Mouse (Mus musculus) cerebellum, postnatal 10 days (tissue): ENCODE data around the gene Elmod2.
A peak's percentile ranks its signal among the peaks of the same experiment; 100 is the strongest.
"Not testable (repeated sequence)": the region's sequence is repeated elsewhere in the genome, so short reads cannot be mapped to it uniquely, and the experiment has no call there.

ENCODE experiments used
- DNase-seq, 2 experiments: peaks; one replicate each; pipeline ENCODE4 v3.0.0; 2021; ENCODE audit warnings: mixed read lengths in 2 of 2

The Elmod2 gene

GRCm38 (mm10) chr8:83331899-83332697, at the start of gene Elmod2:
Gene Elmod2, minus strand, starts transcription at chr8:83332486.
- peak; percentile 99 to 100 for DNase-seq

- no peak for DNase-seq
Measured at GRCm38 (mm10) chr8:83381016-83381415, 48.7 kb upstream of the Elmod2 start.

DNA sequence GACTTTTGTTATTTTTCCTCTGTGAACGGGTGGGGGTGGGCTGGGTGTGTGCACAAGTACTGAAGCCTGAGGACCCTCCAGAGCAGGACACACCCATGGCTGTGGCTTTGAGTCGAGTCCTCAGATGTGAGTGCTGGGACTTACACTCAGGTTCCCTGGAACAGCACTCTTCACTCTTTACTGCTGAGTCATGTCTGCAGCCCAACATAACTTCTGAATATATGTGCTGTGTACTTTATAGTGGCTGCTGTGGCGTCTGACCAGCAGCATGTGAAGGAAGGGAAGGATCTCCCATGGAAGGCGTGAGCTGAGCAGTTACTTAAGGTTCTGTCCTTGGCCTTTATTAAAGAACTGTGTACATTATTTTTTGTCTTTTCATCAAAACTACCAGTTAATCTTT, 47.9 kb upstream of the Elmod2 start:
- DNase-seq, result no peak

GRCm38 (mm10) chr8:83377231-83377630, 44.9 kb upstream of the Elmod2 start:
- DNase-seq, result no peak

GRCm38 (mm10) chr8:83363156-83363769, 31.0 kb upstream of the Elmod2 start:
- no peak for DNase-seq

GRCm38 (mm10) chr8:83351315-83351714, 19.0 kb upstream of the Elmod2 start:
- DNase-seq, result no peak

GRCm38 (mm10) chr8:83348263-83348662, 16.0 kb upstream of the Elmod2 start, which contains the start of gene Mgat4d:
Gene Mgat4d, plus strand, starts transcription at chr8:83348471.
- no peak for DNase-seq

- DNase-seq, result peak; percentile 26 to 45
Measured at GRCm38 (mm10) chr8:83342693-83343092, 10.4 kb upstream of the Elmod2 start.

DNA sequence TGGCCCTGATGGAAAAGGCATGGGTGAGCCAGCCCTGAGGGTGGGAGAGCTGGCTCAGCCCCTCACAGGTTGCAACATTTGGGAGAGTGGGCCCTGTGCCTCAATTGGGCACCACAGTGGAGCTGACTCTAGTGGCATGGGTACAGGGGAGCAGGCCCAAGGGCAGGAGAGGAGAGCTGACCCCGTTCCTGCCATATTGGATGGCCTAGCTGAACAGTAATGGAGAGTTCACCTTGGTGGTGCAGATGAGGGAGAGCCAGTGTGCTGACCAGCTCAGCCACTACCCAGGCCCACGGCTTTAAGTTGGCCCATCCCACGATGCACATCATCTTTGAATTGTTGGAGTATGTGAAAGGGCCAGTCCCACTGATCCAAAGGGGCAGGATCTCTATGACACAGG, 9.8 kb upstream of the Elmod2 start:
- DNase-seq, result no peak

DNA sequence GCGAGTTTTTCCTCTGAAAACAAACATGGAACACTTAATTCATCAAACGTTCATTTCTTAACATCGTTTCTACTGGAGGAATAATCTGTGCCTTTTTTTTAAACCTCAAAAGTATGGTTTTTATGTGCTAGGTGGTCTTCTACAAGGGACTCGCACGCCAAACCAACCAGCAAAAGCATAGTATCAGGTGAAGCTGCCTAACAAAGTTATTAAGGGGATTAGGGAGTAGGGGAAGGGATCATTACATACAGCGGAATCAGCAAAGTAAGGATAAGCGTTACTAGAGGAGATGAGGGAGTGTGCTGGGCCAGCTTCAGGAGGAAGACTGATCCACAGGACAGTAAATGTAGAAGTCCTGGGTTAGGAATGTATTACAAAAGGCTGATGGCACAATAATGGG, 578 bp upstream of the Elmod2 start:
- no peak for DNase-seq

GRCm38 (mm10) chr8:83331567-83331898, 753 bp downstream of the Elmod2 start:
- DNase-seq, result peak; percentile 48 to 60

- no peak for DNase-seq
Measured at GRCm38 (mm10) chr8:83327889-83328288, 4.4 kb downstream of the Elmod2 start.

GRCm38 (mm10) chr8:83323056-83323455, 9.2 kb downstream of the Elmod2 start:
- DNase-seq, result peak; percentile 29 to 37

DNA sequence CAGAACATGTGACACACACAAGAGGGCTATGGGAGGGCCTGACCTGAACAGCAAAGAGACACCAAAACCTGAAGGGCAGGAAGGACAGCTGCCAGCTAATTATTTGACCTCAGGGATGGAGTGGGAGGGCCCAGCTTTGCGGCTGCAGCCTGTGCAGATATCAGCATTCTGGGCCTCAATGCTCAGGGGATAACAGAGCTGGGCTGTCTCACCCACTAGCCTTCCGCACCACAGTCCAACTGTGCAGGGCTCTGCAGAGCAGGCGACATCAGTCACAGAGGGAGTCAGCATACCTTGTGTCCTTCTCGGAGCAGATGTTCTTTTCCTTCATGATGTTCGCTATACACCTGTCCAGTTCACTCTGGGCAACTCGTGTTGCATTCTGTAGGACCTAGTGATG, 9.9 kb downstream of the Elmod2 start:
- no peak for DNase-seq

- no peak for DNase-seq
Measured at GRCm38 (mm10) chr8:83320543-83320942, 11.7 kb downstream of the Elmod2 start.

DNA sequence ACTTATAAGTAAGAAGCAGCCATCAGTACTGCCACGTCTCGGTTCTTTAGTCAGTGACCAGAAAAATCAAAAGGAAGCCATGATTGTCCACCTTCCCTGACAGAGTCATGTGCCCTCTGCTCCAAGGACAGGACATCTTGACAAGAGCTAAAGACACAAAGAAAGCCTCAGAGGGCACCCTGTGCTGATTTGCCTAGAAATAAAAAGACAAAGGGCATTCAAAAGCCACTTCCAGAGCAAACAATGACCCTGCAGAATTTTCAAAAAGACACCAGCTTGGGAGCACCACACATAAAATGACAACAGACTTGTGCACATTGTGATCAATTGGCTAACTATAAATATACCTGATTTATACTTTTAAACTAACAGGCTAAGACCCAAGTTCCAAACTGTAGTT, 16.6 kb downstream of the Elmod2 start:
- no peak for DNase-seq

DNA sequence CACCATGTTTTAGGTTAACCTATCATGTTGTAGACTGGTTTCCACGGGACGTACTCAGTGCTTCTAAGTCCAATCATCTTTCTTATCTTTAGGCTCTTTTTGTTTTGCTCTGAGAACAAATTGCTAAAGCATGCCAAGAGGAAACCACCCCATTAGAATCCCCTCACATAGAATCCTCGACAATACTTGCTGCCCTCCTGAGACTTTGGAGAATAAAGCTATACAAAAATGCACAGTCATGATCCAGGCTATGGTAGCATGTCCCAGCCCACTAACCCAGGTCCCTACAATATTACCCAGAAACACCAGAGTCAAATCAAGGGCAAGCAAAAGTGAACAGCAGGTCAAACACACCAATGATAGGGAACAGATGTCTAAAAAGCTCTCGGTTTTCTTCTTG, 17.2 kb downstream of the Elmod2 start:
- DNase-seq, result not testable (repeated sequence)

GRCm38 (mm10) chr8:83309836-83310235, 22.4 kb downstream of the Elmod2 start:
- no peak for DNase-seq

GRCm38 (mm10) chr8:83304946-83305345, 27.3 kb downstream of the Elmod2 start:
- DNase-seq, result no peak

- no peak for DNase-seq
Measured at GRCm38 (mm10) chr8:83300135-83300534, 32.2 kb downstream of the Elmod2 start.

DNA sequence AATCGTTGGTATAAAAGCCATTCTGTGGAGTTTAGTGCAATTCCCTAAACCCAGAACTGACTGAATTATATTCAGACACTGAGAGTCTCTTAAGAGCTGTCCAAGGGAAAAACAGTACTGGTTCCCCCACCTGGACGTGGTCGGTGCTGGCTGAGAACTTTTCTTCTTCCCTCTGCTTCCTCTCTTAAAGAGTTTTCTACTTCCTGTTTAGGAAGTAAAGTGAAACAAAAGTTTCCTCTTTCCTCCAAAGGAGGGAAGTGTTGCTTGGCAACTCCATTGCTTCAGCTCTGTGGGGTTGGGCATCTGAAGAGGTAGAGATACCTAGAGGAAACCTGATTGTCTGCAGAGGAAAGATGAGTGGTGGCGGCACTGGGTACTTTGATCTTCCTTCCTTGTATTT, 34.9 kb downstream of the Elmod2 start:
- no peak for DNase-seq

DNA sequence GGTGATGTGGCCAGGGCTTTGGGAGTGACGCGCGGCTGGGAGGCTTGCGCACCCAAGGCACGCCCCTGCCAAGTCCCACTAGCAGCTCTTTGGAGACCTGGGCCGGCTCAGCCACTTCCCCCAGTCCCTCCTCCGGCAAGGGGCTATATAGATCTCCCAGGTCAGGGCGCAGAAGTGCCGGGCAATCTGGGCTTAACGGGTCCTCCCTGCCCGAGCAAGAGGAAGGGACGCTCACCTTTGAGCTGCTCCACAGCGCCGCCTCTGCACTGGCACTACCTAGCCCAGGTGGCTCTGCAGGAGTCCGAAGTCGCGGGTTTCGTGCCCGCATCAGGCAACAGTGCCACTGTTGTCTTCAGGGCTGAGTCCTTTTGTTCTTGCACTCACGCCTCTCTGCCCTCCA, 42.1 kb downstream of the Elmod2 start, which contains the start of gene Ucp1:
Ucp1 (plus strand) TSS at position 177 of the 400 bp plus-strand sequence.
- peak; percentile 26 to 42 for DNase-seq

- DNase-seq, result peak; percentile 70 to 73
Measured at GRCm38 (mm10) chr8:83285391-83285790, 46.9 kb downstream of the Elmod2 start.

DNA sequence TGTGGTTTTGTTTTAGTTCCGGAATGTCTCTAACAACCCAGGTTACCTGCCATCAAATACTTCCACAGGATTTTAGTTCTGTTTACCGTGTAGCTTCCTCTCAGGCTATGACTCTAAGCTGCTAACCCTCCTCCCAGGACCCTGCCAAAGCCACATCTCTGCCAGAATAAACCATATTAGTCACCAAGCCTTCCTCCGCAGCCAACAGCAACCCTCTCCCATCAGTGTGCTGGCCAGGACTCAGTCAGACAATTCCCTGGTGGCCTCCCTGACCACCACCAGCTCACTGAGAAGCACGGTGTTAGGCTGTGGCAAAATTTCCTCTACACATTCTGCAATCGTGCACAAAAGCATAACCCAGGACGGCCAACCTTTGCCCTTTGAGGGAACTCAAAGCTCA, 53.9 kb downstream of the Elmod2 start:
- DNase-seq, result no peak
